Mouse (Mus musculus) MEL (cell line): ENCODE data around the gene Scrn1. TPM values are rescaled to one million over a fixed set of nuclear protein-coding genes. Genes with fewer than 3 reads are reported as not detected.

Experiments used
- DNase-seq: peaks from one replicate; pipeline ENCODE4 v3.0.0; 2011; ENCODE audit warnings: low read depth, low spot score
- H3K27ac ChIP-seq: 2 replicates; pipeline ENCODE4 v1.5.1; 2012; ENCODE audit warnings: low read depth, mild to moderate bottlenecking, control low read depth, low read length, moderate library complexity; ENCODE audit not compliant: control insufficient read depth
- H3K27me3 ChIP-seq, 2 experiments: fragments of 150-350 bp in 1 of 2; sonication (generic) in 1 of 2; 2 replicates each; pipeline ENCODE4 v1.6.1; 2012; ENCODE audit warnings: low read length in 2 of 2, mild to moderate bottlenecking in 2 of 2, improper control_type of control experiment in 1 of 2, moderate library complexity in 1 of 2; ENCODE audit not compliant: insufficient read depth in 2 of 2, control insufficient read depth in 1 of 2
- H3K36me3 ChIP-seq, 2 experiments: 2 replicates each; pipeline ENCODE4 v1.6.1; 2012 to 2014; ENCODE audit warnings: low read length in 2 of 2, improper control_type of control experiment in 1 of 2, inconsistent platforms in 1 of 2, mild to moderate bottlenecking in 1 of 2; ENCODE audit not compliant: insufficient read depth in 2 of 2, control insufficient read depth in 1 of 2
- H3K4me1 ChIP-seq, 2 experiments: fragments of 150-350 bp in 1 of 2; sonication (generic) in 1 of 2; 2 replicates each; pipeline ENCODE4 v1.6.1; 2012; ENCODE audit warnings: low read length in 2 of 2, improper control_type of control experiment in 1 of 2, mild to moderate bottlenecking in 1 of 2; ENCODE audit not compliant: insufficient read depth in 2 of 2, control insufficient read depth in 1 of 2
- H3K4me3 ChIP-seq, 2 experiments: fragments of 150-350 bp in 1 of 2; sonication (generic) in 1 of 2; 2 replicates each; pipeline ENCODE4 v1.5.1; 2012; ENCODE audit warnings: low read depth in 2 of 2, low read length in 2 of 2, mild to moderate bottlenecking in 2 of 2, moderate library complexity in 2 of 2, control low read depth in 1 of 2, improper control_type of control experiment in 1 of 2; ENCODE audit not compliant: control insufficient read depth in 1 of 2, insufficient read depth in 1 of 2
- H3K79me2 ChIP-seq: 2 replicates; pipeline ENCODE4 v1.6.1; 2012; ENCODE audit warnings: mild to moderate bottlenecking, low read length, moderate library complexity; ENCODE audit not compliant: control insufficient read depth, poor library complexity, insufficient read depth
- H3K9ac ChIP-seq: 2 replicates; pipeline ENCODE4 v1.6.1; 2012; ENCODE audit warnings: low read depth, mild to moderate bottlenecking, control low read depth, low read length, moderate library complexity; ENCODE audit not compliant: control insufficient read depth, poor library complexity, severe bottlenecking
- H3K9me3 ChIP-seq: fragments of 150-350 bp; sonication (generic); replicated peaks from 2 replicates; pipeline ENCODE4 v1.6.1; 2012; ENCODE audit warnings: mild to moderate bottlenecking, low read length, improper control_type of control experiment, moderate library complexity; ENCODE audit not compliant: insufficient read depth
- CHD1 ChIP-seq: IDR thresholded peaks from 2 replicates; pipeline ENCODE4 v1.6.1; 2012; ENCODE audit warnings: low read depth, mild to moderate bottlenecking, inconsistent platforms, low read length, improper control_type of control experiment
- CTCF ChIP-seq, 3 experiments: IDR thresholded peaks in 2 of 3; conservative IDR thresholded peaks in 1 of 3; 2 replicates each; pipeline ENCODE4 v1.5.1; 2011 to 2012; ENCODE audit warnings: low read length in 3 of 3, low read depth in 2 of 3, mild to moderate bottlenecking in 2 of 3, improper control_type of control experiment in 1 of 3, inconsistent platforms in 1 of 3, mixed read lengths in 1 of 3, moderate library complexity in 1 of 3; ENCODE audit not compliant: control insufficient read depth in 1 of 3, insufficient read depth in 1 of 3, poor library complexity in 1 of 3, severe bottlenecking in 1 of 3
- ELF1 ChIP-seq: IDR thresholded peaks from 2 replicates; pipeline ENCODE4 v1.6.1; 2014; ENCODE audit warnings: low read depth, mild to moderate bottlenecking, inconsistent platforms, low read length, improper control_type of control experiment, moderate library complexity
- EP300 ChIP-seq, 2 experiments: IDR thresholded peaks; 2 replicates each; pipeline ENCODE4 v1.6.1; 2011; ENCODE audit warnings: improper control_type of control experiment in 2 of 2, low read length in 2 of 2, low read depth in 1 of 2, mild to moderate bottlenecking in 1 of 2
- ETS1 ChIP-seq: IDR thresholded peaks from 2 replicates; pipeline ENCODE4 v1.6.1; 2012; ENCODE audit warnings: low read depth, mild to moderate bottlenecking, inconsistent platforms, low read length, improper control_type of control experiment, moderate library complexity
- GATA1 ChIP-seq: IDR thresholded peaks from 2 replicates; pipeline ENCODE4 v1.6.1; 2011; ENCODE audit warnings: low read depth, low read length, improper control_type of control experiment
- HCFC1 ChIP-seq: IDR thresholded peaks from 2 replicates; pipeline ENCODE4 v1.6.1; 2012; ENCODE audit warnings: low read depth, mild to moderate bottlenecking, inconsistent platforms, low read length, improper control_type of control experiment, moderate library complexity
- JUND ChIP-seq: IDR thresholded peaks from 2 replicates; pipeline ENCODE4 v1.6.1; 2011; ENCODE audit warnings: low read depth, mild to moderate bottlenecking, improper control_type of control experiment, low read length
- KAT2A ChIP-seq: conservative IDR thresholded peaks from 2 replicates; pipeline ENCODE4 v1.6.1; 2012; ENCODE audit warnings: low read depth, low read length, improper control_type of control experiment, inconsistent platforms
- MAFK ChIP-seq: IDR thresholded peaks from 2 replicates; pipeline ENCODE4 v1.6.1; 2011; ENCODE audit warnings: low read depth, mild to moderate bottlenecking, low read length, improper control_type of control experiment, borderline replicate concordance
- MAZ ChIP-seq: IDR thresholded peaks from 2 replicates; pipeline ENCODE4 v1.6.1; 2012; ENCODE audit warnings: low read depth, mild to moderate bottlenecking, inconsistent platforms, low read length, improper control_type of control experiment
- MYB ChIP-seq: IDR thresholded peaks from 2 replicates; pipeline ENCODE4 v1.6.1; 2011; ENCODE audit warnings: mild to moderate bottlenecking, low read depth, low read length, improper control_type of control experiment
- NRF1 ChIP-seq: IDR thresholded peaks from 2 replicates; pipeline ENCODE4 v1.6.1; 2014; ENCODE audit warnings: low read depth, mild to moderate bottlenecking, inconsistent platforms, low read length, improper control_type of control experiment, moderate library complexity; ENCODE audit not compliant: poor library complexity, insufficient read depth, severe bottlenecking
- POLR2A ChIP-seq, 2 experiments: IDR thresholded peaks; 2 replicates each; pipeline ENCODE4 v1.6.1; 2011 to 2012; ENCODE audit warnings: low read length in 2 of 2, mild to moderate bottlenecking in 2 of 2, control low read depth in 1 of 2, improper control_type of control experiment in 1 of 2, low read depth in 1 of 2, moderate library complexity in 1 of 2; ENCODE audit not compliant: control insufficient read depth in 1 of 2, insufficient read depth in 1 of 2, poor library complexity in 1 of 2
- POLR2AphosphoS2 ChIP-seq: IDR thresholded peaks from 2 replicates; pipeline ENCODE4 v1.6.1; 2011; ENCODE audit warnings: low read length, improper control_type of control experiment
- RAD21 ChIP-seq: IDR thresholded peaks from 2 replicates; pipeline ENCODE4 v1.6.1; 2011; ENCODE audit warnings: mild to moderate bottlenecking, low read depth, low read length, improper control_type of control experiment
- RCOR1 ChIP-seq: IDR thresholded peaks from 2 replicates; pipeline ENCODE4 v1.6.1; 2012; ENCODE audit warnings: low read depth, mild to moderate bottlenecking, inconsistent platforms, low read length, improper control_type of control experiment
- SIN3A ChIP-seq: IDR thresholded peaks from 2 replicates; pipeline ENCODE4 v1.6.1; 2012; ENCODE audit warnings: low read length, improper control_type of control experiment, inconsistent platforms
- SMC3 ChIP-seq: IDR thresholded peaks from 2 replicates; pipeline ENCODE4 v1.6.1; 2011; ENCODE audit warnings: low read depth, low read length, improper control_type of control experiment
- TAL1 ChIP-seq: IDR thresholded peaks from 2 replicates; pipeline ENCODE4 v1.6.1; 2012; ENCODE audit warnings: mild to moderate bottlenecking, inconsistent platforms, low read length, moderate library complexity, mixed read lengths
- TCF12 ChIP-seq: IDR thresholded peaks from 2 replicates; pipeline ENCODE4 v1.6.1; 2014; ENCODE audit warnings: low read depth, mild to moderate bottlenecking, inconsistent platforms, low read length, improper control_type of control experiment, moderate library complexity
- UBTF ChIP-seq: IDR thresholded peaks from 2 replicates; pipeline ENCODE4 v1.6.1; 2012; ENCODE audit warnings: low read depth, mild to moderate bottlenecking, inconsistent platforms, low read length, improper control_type of control experiment, moderate library complexity, borderline replicate concordance; ENCODE audit not compliant: insufficient read depth
- USF1 ChIP-seq: IDR thresholded peaks from 2 replicates; pipeline ENCODE4 v1.6.1; 2014; ENCODE audit warnings: low read depth, mild to moderate bottlenecking, inconsistent platforms, low read length, improper control_type of control experiment, moderate library complexity
- USF2 ChIP-seq, 2 experiments: IDR thresholded peaks; 2 replicates each; pipeline ENCODE4 v1.6.1; 2011 to 2012; ENCODE audit warnings: improper control_type of control experiment in 2 of 2, low read length in 2 of 2, borderline replicate concordance in 1 of 2, inconsistent platforms in 1 of 2, low read depth in 1 of 2, mild to moderate bottlenecking in 1 of 2; ENCODE audit not compliant: insufficient read depth in 1 of 2
- ZNF384 ChIP-seq: IDR thresholded peaks from 2 replicates; pipeline ENCODE4 v1.6.1; 2012; ENCODE audit warnings: low read depth, mild to moderate bottlenecking, inconsistent platforms, low read length, improper control_type of control experiment
- polyA plus RNA-seq, 2 experiments: library from polyadenylated mRNA; stranded (reverse) in 1 of 2; unstranded in 1 of 2; fragments of >175 nt in 1 of 2; fragments of >200 nt in 1 of 2; gene quantifications; 2 replicates each; pipeline versions ENCODE4 v1.2.1 to v1.2.4; 2012; ENCODE audit warnings: low replicate concordance in 2 of 2, low read depth in 1 of 2; ENCODE audit not compliant: insufficient read length in 2 of 2, insufficient read depth in 1 of 2, missing spikeins in 1 of 2
- total RNA-seq: library from RNA; depleted of rRNA; stranded (reverse); fragments of 300-350 nt; gene quantifications from 2 replicates; pipeline ENCODE4 v1.2.3, GENCODE M21; 2012

Gene Scrn1
- total and polyA plus RNA-seq, 3 experiments = not detected

DNA sequence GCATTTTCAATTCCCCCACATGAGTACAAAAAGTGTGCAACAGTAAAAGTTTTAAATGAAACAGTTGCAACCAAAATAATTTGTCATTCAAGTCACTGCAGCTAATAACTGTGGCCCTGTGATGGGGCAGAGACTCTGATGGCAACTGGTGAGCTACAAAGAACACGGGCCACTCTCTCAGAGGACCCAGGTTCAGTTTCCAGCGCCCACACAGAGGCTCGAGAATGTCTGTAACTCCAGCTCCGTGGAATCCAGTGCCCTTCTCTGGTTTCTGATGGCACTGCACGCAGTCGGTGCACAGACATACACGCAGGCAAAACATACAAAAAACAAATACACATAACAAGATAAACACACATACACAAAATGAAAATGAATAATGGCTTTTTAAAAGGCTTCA is 8.6 kb downstream of the Scrn1 start:
- DNase-seq = no peak
- no peak overlapping the region for H3K27ac ChIP-seq
- H3K9me3 ChIP-seq = no peaks in the 10 kb centered on the region
- H3K36me3 ChIP-seq = no peaks in the 10 kb centered on the region
- TF ChIP-seq EP300 (IDR thresholded peaks at IDR 0.05; ENCODE audit: low read depth in 1 of 2, low read length in 2 of 2) (no peak), MAFK (no peak), POLR2A (IDR thresholded peaks at IDR 0.05; ENCODE audit: control insufficient read depth in 1 of 2, insufficient read depth in 1 of 2, low read depth in 1 of 2, low read length in 2 of 2, poor library complexity in 1 of 2) (no peak), TCF12 (no peak), JUND (no peak), NRF1 (no peak), POLR2AphosphoS2 (no peak), KAT2A (no peak), GATA1 (no peak), RAD21 (no peak)
- no peaks in the 10 kb centered on the region for H3K4me1 ChIP-seq
- H3K79me2 ChIP-seq = no peaks in the 10 kb centered on the region
- H3K27me3 ChIP-seq = no peaks in the 10 kb centered on the region; a peak in 2 of 4 replicates
- no peak overlapping the region for H3K4me3 ChIP-seq
- H3K9ac ChIP-seq = no peak overlapping the region

DNA sequence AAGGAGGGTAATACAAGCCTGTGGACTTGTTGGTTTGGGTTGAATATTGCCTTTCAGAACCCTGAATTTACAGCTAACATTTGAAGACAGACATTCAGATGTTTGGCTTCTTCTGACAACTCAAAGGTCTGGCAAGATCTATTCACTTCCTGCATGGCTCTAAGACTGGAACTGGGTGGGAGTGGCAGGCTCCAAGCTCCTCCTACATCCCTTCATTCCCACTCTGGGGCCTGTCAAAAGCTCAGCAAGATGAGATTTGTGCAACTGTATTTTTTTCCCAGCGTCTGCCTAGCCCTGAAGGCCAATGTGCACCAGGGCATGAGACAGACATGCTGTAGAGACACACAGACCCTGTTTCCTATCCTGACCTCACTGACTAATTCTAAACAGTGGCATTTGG is 10.5 kb downstream of the Scrn1 start:
- H3K9me3 ChIP-seq = no peaks in the 10 kb centered on the region
- H3K27me3 ChIP-seq = no peaks in the 10 kb centered on the region; a peak in 2 of 4 replicates
- H3K4me1 ChIP-seq = no peaks in the 10 kb centered on the region
- H3K27ac ChIP-seq = no peak overlapping the region
- H3K36me3 ChIP-seq = no peaks in the 10 kb centered on the region
- H3K9ac ChIP-seq = no peak overlapping the region
- TF ChIP-seq NRF1 (no peak), USF1 (no peak), MAZ (no peak)
- no peak for DNase-seq
- H3K79me2 ChIP-seq = no peaks in the 10 kb centered on the region
- no peak overlapping the region for H3K4me3 ChIP-seq

GRCm38 (mm10) chr6:54554341-54555110 is 11.8 kb downstream of the Scrn1 start:
- Histone ChIP-seq H3K4me3 (no peak overlapping the region), H3K79me2 (no peaks in the 10 kb centered on the region), H3K4me1 (no peaks in the 10 kb centered on the region), H3K27ac (no peak overlapping the region), H3K36me3 (no peaks in the 10 kb centered on the region)
- TF ChIP-seq MYB (no peak), USF2 (IDR thresholded peaks at IDR 0.05; ENCODE audit: borderline replicate concordance in 1 of 2, insufficient read depth in 1 of 2, low read depth in 1 of 2, low read length in 2 of 2) (no peak), CHD1 (no peak), HCFC1 (no peak), ELF1 (no peak), TAL1 (no peak), SIN3A (no peak), TCF12 (no peak), ETS1 (no peak), SMC3 (no peak), ZNF384 (no peak), RCOR1 (no peak), MAZ (no peak), CTCF (IDR thresholded peaks at IDR 0.05 in 2 of 3, conservative IDR thresholded peaks at IDR 0.05 in 1 of 3; ENCODE audit: control insufficient read depth in 1 of 3, insufficient read depth in 1 of 3, low read depth in 2 of 3, low read length in 3 of 3, poor library complexity in 1 of 3, severe bottlenecking in 1 of 3) (no peak), RAD21 (no peak), UBTF (no peak)
- TF ChIP-seq, all 39 proteins: peak for 0
- no peak for DNase-seq
- no peaks in the 10 kb centered on the region for H3K9me3 ChIP-seq
- H3K9ac ChIP-seq = no peak overlapping the region
- H3K27me3 ChIP-seq = no peaks in the 10 kb centered on the region; a peak in 1 of 4 replicates
